Mouse (Mus musculus): ENCODE results near the gene Eid2b.

Gene Eid2b

GRCm38 (mm10) chr7:28298837-28299625, 21.5 kb downstream of the Eid2b start:
- in situ Hi-C loops (cut with MboI, MseI): no loop called here

GRCm38 (mm10) chr7:28301616-28302433, 24.3 kb downstream of the Eid2b start, which contains the start of gene Dll3:
Gene Dll3, minus strand, starts transcription at chr7:28302238.
- in situ Hi-C loops (cut with MboI, MseI): no loop called here

DNA sequence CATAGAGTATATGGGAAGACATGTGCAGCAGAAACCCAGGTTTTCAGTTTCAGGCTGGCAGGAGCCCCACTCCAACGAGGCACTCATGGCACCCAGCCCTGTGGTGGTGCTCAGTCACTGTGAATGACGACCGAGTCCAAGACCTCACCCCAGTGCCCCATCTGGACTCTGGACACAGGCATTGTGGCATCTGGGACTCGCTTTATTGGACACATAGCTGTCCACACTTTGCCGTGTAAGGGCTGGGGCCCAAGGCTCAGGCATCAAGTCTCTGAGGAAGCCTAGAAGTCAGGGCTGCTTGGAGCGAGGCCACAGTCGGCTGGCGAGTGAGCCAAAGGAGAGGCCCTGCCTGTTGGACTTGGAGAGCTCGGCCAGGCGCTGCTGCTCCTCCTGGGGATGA, 28.1 kb downstream of the Eid2b start:
- in situ Hi-C loops (cut with MboI, MseI): no loop called here

GRCm38 (mm10) chr7:28306216-28306615, 28.7 kb downstream of the Eid2b start:
- in situ Hi-C loops (cut with MboI, MseI): no loop called here

GRCm38 (mm10) chr7:28309737-28310136, 32.2 kb downstream of the Eid2b start:
- in situ Hi-C loops (cut with MboI, MseI): loop anchor here (10.0 kb wide), 1 partner anchor 1445 kb away; no protein-coding TSS in a partner anchor

DNA sequence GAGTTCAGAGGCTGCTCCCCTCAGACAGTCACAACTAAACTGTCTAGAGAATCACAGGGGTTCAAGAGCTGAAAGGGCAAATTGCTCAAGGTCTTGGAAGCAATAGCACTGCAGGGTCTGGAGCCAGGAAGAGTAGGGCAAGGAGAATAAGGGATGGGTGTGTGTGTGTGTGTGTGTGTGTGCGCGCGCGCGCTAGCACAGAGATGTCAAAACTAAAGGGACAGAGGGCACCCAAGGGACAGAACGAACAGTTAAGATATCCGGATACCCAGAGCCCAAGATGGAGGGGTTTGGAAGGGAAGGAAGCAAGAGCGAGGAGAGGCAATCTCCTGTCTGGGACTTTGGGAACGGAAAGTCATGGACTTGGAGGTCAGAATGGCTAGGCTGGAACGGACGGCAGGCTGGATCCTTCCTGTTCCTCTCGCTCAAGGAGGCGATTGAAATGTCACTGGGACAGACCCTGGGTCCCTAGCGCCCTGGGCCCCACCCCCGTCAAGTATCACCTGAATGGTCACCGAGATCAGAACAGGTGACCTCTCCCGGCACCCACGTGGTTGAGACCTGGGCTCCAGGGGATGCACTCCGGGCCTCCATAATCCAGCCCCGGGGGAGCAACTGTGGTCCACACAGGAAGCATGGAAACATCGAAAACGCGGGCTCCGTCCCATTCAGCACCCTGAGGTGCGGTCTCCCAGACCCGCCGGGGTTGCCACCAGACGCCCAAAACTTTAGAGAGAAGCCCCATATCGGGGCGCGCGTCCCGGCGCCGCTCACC, 33.8 kb downstream of the Eid2b start:
- in situ Hi-C loops (cut with MboI, MseI): loop anchor here (10.0 kb wide), 1 partner anchor 1443 kb away; no protein-coding TSS in a partner anchor

- in situ Hi-C loops (cut with MboI, MseI): loop anchor here (10.0 kb wide), 1 partner anchor 1443 kb away; no protein-coding TSS in a partner anchor
Observed at GRCm38 (mm10) chr7:28311926-28312543, 34.5 kb downstream of the Eid2b start, which contains the start of gene Timm50. Gene Timm50, minus strand, starts transcription at chr7:28312072.

- in situ Hi-C loops (cut with MboI, MseI): loop anchor here (10.0 kb wide), 1 partner anchor 1437 kb away; no protein-coding TSS in a partner anchor
Observed at GRCm38 (mm10) chr7:28318036-28318435, 40.5 kb downstream of the Eid2b start.

- in situ Hi-C loops (cut with MboI, MseI): loop anchor here (10.0 kb wide), 1 partner anchor 1436 kb away; no protein-coding TSS in a partner anchor
Observed at GRCm38 (mm10) chr7:28318714-28319113, 41.2 kb downstream of the Eid2b start.

- in situ Hi-C loops (cut with MboI, MseI): no loop called here
Observed at GRCm38 (mm10) chr7:28321974-28322720, 44.6 kb downstream of the Eid2b start.

DNA sequence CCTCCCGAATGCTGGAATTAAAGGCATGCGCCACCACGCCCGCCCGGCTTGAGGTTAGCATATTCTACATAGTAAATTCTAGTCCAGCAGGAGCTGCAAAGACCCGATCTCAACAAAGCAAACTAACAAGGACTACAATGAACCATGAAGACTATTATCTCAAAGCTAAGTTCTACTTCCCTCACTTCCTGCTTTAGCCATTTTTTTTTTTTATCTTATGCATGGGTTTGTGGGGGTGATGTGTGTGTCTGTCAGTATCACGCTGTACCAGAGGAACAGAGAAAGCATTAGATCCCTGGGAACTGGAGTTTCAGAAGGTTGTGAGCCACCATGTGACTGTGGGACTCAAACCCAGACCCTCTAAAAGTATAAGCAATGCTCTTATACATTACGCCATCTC, 47.8 kb downstream of the Eid2b start:
- in situ Hi-C loops (cut with MboI, MseI): no loop called here

DNA sequence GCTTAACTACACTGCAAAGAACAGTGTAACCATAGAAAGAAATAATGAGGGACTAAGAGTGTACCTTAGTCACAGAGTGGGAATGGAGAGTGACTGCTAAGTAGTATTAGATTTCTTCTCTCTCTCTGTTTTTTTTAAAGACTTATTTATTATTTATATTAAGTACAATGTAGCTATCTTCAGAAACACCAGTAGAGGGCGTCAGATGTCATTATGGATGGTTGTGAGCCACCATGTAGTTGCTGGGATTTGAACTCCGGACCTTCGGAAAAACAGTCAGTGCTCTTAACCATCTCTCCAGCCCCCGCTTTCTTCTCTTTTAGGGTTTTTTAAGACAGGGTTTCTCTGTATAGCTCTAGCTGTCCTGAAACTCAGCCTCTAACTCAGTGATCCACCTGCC, 48.9 kb downstream of the Eid2b start:
- in situ Hi-C loops (cut with MboI, MseI): no loop called here

GRCm38 (mm10) chr7:28328260-28328659, 50.7 kb downstream of the Eid2b start:
- in situ Hi-C loops (cut with MboI, MseI): no loop called here
